8 mouse cellular contexts compared by ENCODE assay signal in the genomic region with DNA sequence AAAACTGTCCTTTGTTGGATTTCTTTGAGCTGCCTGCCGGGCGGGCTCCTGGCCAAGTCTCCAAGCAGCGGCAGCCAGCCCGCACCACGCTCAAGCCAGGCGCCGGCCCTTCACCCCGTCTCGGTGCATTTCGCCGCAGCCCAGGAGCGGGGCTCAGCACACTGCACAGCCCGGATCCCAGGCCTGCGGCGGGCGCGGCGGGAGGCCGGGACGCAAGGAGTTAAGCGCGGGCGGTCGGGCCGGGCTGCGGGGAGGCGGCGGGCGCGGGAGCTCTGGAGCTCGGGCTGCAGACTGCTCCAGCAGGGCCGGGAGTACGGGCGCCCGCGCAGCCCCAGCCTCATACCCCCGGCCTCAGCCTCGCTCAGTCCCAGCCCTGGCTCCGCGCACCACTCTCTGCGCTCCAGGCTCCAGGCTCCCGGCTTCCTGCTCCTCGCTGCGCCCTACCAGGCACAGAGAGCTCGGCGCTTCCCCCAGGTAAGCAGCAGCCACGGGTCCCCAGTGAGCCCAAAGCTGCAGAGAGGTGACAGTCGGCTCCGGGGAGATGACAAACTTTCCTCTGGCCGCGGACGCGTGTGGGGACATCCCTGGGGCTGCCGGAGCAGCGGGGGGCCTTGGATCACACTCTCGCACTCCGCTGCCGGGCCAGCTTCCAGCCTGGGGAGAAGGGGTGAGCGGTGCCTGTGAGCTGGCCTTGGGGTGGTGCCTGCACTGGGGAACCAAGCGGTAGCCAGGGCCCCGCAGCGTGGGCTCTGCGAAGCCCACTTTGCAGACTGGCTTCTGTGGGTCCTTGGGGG. TPM values are rescaled to one million over a fixed set of nuclear protein-coding genes. Genes with fewer than 3 reads are reported as not detected.
DNase-seq lines count a peak whose midpoint lies in the region; ATAC-seq lines count a peak whose summit lies in the region.

No protein-coding gene starts in this region.

- peak overlapping the region; percentile 82 for H3K27ac ChIP-seq in heart, embryonic 10.5 days
- peak overlapping the region; percentile 70 for H3K27ac ChIP-seq in forebrain, embryonic 14.5 days (ENCODE audit: low read depth, low read length)
- peak overlapping the region; percentile 74 for H3K27ac ChIP-seq in hindbrain, embryonic 15.5 days (replicated peaks)
- H3K27ac ChIP-seq in limb, embryonic 13.5 days, result peak overlapping the region; percentile 64; the same call in 1 of the 2 replicates
- H3K27ac ChIP-seq in neural tube, embryonic 15.5 days (replicated peaks), result peak overlapping the region; percentile 73

- H3K4me2 ChIP-seq in forebrain, embryonic 14.5 days (ENCODE audit: low read length), result peak overlapping the region; percentile 89
- peak overlapping the region; percentile 66 for H3K4me2 ChIP-seq in hindbrain, embryonic 15.5 days
- H3K4me2 ChIP-seq in limb, embryonic 13.5 days (replicated peaks), result peak overlapping the region; percentile 85
- H3K4me2 ChIP-seq in neural tube, embryonic 15.5 days, result peak overlapping the region; percentile 78

- peaks cover 56% of the 10 kb centered on the region for H3K27me3 ChIP-seq in heart, embryonic 10.5 days (ENCODE audit: insufficient read depth, poor library complexity, severe bottlenecking)
- H3K27me3 ChIP-seq in forebrain, embryonic 14.5 days (replicated peaks; ENCODE audit: control insufficient read depth, insufficient read depth, low read length), result 0 out of 2 replicates have a peak, but pooled peaks cover 10% of the 10 kb centered on the region
- no peaks in the 10 kb centered on the region for H3K27me3 ChIP-seq in hindbrain, embryonic 15.5 days
- H3K27me3 ChIP-seq in limb, embryonic 13.5 days, result peaks cover 59% of the 10 kb centered on the region
- H3K27me3 ChIP-seq in neural tube, embryonic 15.5 days (replicated peaks), result no peaks in the 10 kb centered on the region

- peaks cover 44% of the 10 kb centered on the region for H3K4me1 ChIP-seq in heart, embryonic 10.5 days
- peaks cover 16% of the 10 kb centered on the region for H3K4me1 ChIP-seq in forebrain, embryonic 14.5 days (ENCODE audit: control insufficient read depth, insufficient read depth, low read length)
- peaks cover 45% of the 10 kb centered on the region for H3K4me1 ChIP-seq in hindbrain, embryonic 15.5 days (replicated peaks)
- peaks cover 27% of the 10 kb centered on the region for H3K4me1 ChIP-seq in limb, embryonic 13.5 days
- peaks cover 45% of the 10 kb centered on the region for H3K4me1 ChIP-seq in neural tube, embryonic 15.5 days

- peak; percentile 23; the same call in 1 of the 2 replicates for ATAC-seq in cerebellum, adult (ENCODE audit: insufficient number of reproducible peaks, low FRiP score, low TSS enrichment)
- ATAC-seq in forebrain, embryonic 14.5 days, result peak; percentile 89
- ATAC-seq in hindbrain, embryonic 15.5 days (ENCODE audit: low FRiP score, low read depth), result peak; percentile 82
- peak; percentile 86 for ATAC-seq in limb, embryonic 13.5 days (ENCODE audit: low FRiP score, low read depth)
- peak; percentile 79 for ATAC-seq in neural tube, embryonic 15.5 days (ENCODE audit: low FRiP score)

- H3K4me3 ChIP-seq in heart, embryonic 10.5 days, result peak overlapping the region; percentile 72
- H3K4me3 ChIP-seq in forebrain, embryonic 14.5 days (ENCODE audit: low read depth, low read length), result peak overlapping the region; percentile 53
- peak overlapping the region; percentile 64 for H3K4me3 ChIP-seq in hindbrain, embryonic 15.5 days
- H3K4me3 ChIP-seq in limb, embryonic 13.5 days, result peak overlapping the region; percentile 59
- peak overlapping the region; percentile 56 for H3K4me3 ChIP-seq in neural tube, embryonic 15.5 days (replicated peaks)

- 1% methylated on average over 56 of the region's 63 CpGs for WGBS in heart, embryonic 10.5 days
- 1% methylated on average over 60 of the region's 63 CpGs for WGBS in forebrain, embryonic 14.5 days
- WGBS in hindbrain, embryonic 15.5 days, result 1% methylated on average over 62 of the region's 63 CpGs
- under 1% methylated on average over 61 of the region's 63 CpGs for WGBS in limb, embryonic 13.5 days
- under 1% methylated on average over 61 of the region's 63 CpGs for WGBS in neural tube, embryonic 15.5 days

- no peaks in the 10 kb centered on the region for H3K9me3 ChIP-seq in heart, embryonic 10.5 days
- H3K9me3 ChIP-seq in forebrain, embryonic 14.5 days (replicated peaks; ENCODE audit: control insufficient read depth, low read length), result no peaks in the 10 kb centered on the region
- no peaks in the 10 kb centered on the region for H3K9me3 ChIP-seq in hindbrain, embryonic 15.5 days
- no peaks in the 10 kb centered on the region for H3K9me3 ChIP-seq in limb, embryonic 13.5 days
- no peaks in the 10 kb centered on the region for H3K9me3 ChIP-seq in neural tube, embryonic 15.5 days (replicated peaks)

- DNase-seq in heart, embryonic 10.5 days (ENCODE audit: low spot score), result no peak
- no peak for DNase-seq in heart, postnatal 25 days (ENCODE audit: low spot score)
- DNase-seq in forebrain, embryonic 14.5 days (ENCODE audit: low spot score), result peak; percentile 79
- no peak for DNase-seq in thymus, postnatal 14 days

- no peaks in the 10 kb centered on the region for H3K36me3 ChIP-seq in heart, embryonic 10.5 days
- no peaks in the 10 kb centered on the region for H3K36me3 ChIP-seq in forebrain, embryonic 14.5 days (ENCODE audit: control insufficient read depth, insufficient read depth, low read length)
- no peaks in the 10 kb centered on the region for H3K36me3 ChIP-seq in hindbrain, embryonic 15.5 days
- no peaks in the 10 kb centered on the region for H3K36me3 ChIP-seq in limb, embryonic 13.5 days
- H3K36me3 ChIP-seq in neural tube, embryonic 15.5 days, result no peaks in the 10 kb centered on the region

- intact Hi-C loops in heart, postnatal 25 days (cut with DNase I), result no loop called here

- H3K9ac ChIP-seq in forebrain, embryonic 14.5 days (ENCODE audit: low read length), result peak overlapping the region; percentile 81
- peak overlapping the region; percentile 78 for H3K9ac ChIP-seq in hindbrain, embryonic 15.5 days
- H3K9ac ChIP-seq in limb, embryonic 13.5 days, result peak overlapping the region; percentile 81
- H3K9ac ChIP-seq in neural tube, embryonic 15.5 days (replicated peaks), result peak overlapping the region; percentile 67

RNA-seq across cellular contexts. Expression of gene Wscd2, which starts 0.5 kb away (rescaled TPM):
- polyA plus RNA-seq in heart, embryonic 10.5 days (2016; fragmentation: Nextera tagmentation; extraction: Ambion mirVana), result 2.5 and 4.3 TPM in 2 replicates
- total RNA-seq in heart, postnatal 25 days (2021), result under 1 TPM; 0.34 to 0.36 TPM
- 3.4 and 5.3 TPM in 2 replicates for polyA plus RNA-seq in forebrain, embryonic 14.5 days (2014; fragmentation: Nextera tagmentation; extraction: Ambion mirVana)
- polyA plus RNA-seq in hindbrain, embryonic 15.5 days (2015; fragmentation: Nextera tagmentation; extraction: Ambion mirVana), result 13.2 and 13.8 TPM in 2 replicates
- polyA plus RNA-seq in limb, embryonic 13.5 days (2015; fragmentation: Nextera tagmentation; extraction: Ambion mirVana), result 7.0 and 7.1 TPM in 2 replicates
- 18.2 and 22.6 TPM in 2 replicates for polyA plus RNA-seq in neural tube, embryonic 15.5 days (2015; fragmentation: Nextera tagmentation; extraction: Ambion mirVana)

Comparison
In these comparisons a context has a peak if more than half of its experiments do, and no peak if none do; other contexts are left out.
1. ATAC-seq: peak in every context shown above with its lines; median percentile 89 in forebrain, embryonic 14.5 days; 86 in limb, embryonic 13.5 days; 82 in hindbrain, embryonic 15.5 days; 79 in neural tube, embryonic 15.5 days; 23 in cerebellum, adult.